Mouse (Mus musculus): Measurements from ENCODE around the gene Serpinb7. TPM values are rescaled to one million over a fixed set of nuclear protein-coding genes. Genes with fewer than 3 reads are reported as not detected.

The Serpinb7 gene
- under 1 TPM in 1 of 2 experiments, not detected in 1; 0.24 TPM for polyA plus RNA-seq (2017; shearing (Covaris generic))

DNA sequence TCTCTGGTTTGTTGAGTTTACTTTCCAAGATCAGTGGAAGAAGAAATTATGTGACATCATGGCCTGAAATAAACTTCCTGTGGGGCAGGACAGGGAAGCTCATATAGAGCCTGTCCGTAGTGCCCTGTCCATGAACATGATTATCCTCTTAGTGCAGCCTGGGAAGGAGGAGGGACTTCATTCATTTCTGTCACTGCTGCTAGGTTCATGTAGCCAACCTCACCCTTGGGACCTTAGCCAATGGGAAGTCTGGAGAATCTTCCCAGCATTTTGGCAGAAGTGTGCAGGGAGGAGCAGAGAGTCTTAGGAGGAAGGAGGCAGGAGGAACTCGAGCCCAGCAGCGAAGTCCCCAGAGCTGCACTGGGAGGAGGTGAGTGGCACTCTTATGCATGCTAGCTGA, at the start of gene Serpinb7:
TSS of gene Serpinb7 (plus strand) at position 301 of the 400 bp plus-strand sequence.

DNA sequence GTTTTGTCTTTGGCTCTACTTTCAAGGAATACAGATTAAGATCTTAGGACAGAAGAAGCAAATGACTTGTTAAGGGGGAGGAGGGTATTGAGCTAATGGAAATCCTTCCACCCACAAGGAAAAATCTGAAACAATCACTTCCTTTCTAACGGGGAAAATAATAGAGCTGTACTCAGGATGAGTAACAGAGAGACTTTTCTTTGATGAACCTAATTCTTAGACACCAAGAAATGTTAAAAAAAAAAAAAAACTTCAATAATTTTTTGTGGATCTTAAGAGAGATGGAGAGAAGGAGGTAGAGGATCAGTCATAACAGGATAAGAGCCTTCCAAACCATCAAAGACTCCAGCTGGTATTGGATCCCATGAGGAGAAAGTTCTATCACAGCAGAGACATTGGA, 38.6 kb upstream of the Serpinb7 start, which contains the start of gene Serpinb11:
TSS of gene Serpinb11 (plus strand) at position 301 of the 400 bp plus-strand sequence.

Other genes starting within 250 kb of the Serpinb7 start
- not detected for gene Serpinb3b, start 121.3 kb upstream of the Serpinb7 start, polyA plus RNA-seq (2017; shearing (Covaris generic))
- gene Serpinb3c, start 121.3 kb upstream of the Serpinb7 start, polyA plus RNA-seq (2017; shearing (Covaris generic)): not detected
- gene Serpinb11, start 38.5 kb upstream of the Serpinb7 start, polyA plus RNA-seq (2017; shearing (Covaris generic)): under 1 TPM in 1 of 2 experiments, not detected in 1; 0.29 TPM
- 1 to 10 TPM in 1 of 2 experiments, not detected in 1; 2.3 TPM for gene Serpinb2, start 111.8 kb downstream of the Serpinb7 start, polyA plus RNA-seq (2017; shearing (Covaris generic))
- gene Serpinb8, start 190.4 kb downstream of the Serpinb7 start, polyA plus RNA-seq (2017; shearing (Covaris generic)): under 1 TPM; 0.13 to 0.48 TPM

Measured in inflammation-experienced regulatory T-cells (primary cell).